Mouse (Mus musculus): ENCODE results near the gene Abcb9.

The Abcb9 gene

DNA sequence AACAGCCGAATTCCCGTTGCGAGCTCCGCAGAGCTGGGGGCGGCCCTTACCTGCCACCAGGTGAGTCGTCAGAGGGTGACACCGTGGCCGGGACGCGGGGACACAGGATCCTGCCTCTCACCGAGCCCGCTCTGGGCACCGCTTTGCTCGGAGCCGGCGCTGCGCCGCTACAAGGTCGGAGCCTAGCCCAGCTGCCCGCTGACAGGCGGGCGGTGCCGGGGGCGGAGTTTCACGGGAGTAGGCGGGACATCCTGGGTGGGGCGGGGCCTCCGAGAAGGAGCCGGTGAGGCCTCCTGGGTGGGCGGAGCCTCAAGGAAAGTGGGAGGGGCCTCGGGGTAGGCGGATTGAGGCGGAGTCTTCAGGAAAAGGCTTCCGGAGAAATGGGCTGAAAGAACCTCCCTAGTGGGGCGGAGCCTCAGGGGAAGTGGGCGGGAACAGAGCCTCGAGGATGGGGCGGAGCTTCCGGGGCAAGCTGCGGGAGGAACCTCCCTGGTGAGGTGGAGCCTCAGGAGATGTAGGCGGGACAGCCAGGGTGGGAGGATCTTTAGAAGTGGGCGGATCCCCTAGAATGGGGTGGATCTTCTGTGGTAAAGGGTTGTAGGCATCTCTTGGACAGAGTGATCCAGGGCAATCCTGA is at the start of gene Abcb9:
Gene Abcb9 (minus strand): TSS at position 203 of the 637 bp plus-strand sequence.
- DNase-seq (ENCODE audit: low spot score) = peak; percentile 85

DNA sequence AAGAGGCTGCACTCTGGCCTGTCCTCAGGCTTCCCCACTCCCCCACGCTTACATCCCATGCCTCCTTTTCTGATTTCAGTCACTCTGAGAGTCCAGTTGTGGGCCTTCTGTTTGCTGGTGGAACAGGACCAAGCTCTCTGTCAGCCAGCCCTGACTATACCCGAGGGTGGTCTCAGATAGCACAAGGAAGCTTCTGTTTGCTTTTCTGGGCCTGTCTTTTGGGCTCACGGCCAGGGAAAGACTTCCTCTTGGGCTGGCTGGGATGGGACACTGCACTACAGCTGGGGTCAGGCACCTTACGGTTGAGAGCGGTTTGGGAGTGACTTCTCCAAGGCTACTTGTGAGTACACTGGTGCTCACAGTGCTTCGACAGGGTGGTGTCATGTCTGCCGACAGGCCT is 42.5 kb upstream of the Abcb9 start:
- DNase-seq (ENCODE audit: low spot score) = no peak

DNA sequence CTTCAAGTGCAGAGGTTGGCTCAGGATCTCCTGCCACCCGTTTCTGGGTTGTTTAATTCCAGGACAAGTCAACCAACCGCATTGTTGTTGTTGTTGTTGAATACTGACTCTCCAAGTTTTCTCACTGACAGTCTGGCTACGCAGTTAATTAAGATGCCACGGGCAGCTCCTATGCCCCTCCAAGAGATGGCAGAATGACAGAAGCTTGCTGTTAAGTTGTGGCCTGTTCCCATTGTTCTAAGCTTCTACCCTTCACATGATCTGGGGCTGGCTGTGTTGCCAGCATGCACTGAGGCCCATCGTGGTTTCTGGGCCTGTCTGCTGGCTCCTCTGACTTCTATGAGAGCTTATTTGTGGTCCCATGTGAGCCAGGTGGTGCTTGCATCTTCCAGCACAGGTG is 38.7 kb upstream of the Abcb9 start:
- no peak for DNase-seq (ENCODE audit: low spot score)

DNA sequence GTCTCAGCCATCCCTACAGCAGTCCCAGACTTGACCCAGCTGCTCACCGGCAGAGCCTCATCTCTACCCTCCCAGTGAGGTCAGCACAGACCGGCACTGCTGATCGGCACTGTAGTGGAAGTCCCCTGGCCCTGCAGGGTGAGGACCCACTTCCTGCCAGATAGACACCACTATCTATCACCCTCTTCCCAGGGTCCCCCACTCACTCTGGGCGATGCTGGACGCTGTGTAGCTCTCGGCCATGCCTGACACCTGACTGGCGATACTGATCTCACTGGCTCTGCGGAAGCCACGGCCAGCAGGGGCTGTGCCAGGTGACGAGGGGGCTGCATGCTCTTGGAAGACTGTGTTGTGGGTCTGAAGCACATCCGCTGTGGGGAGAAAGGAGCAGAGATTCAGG is 29.5 kb upstream of the Abcb9 start:
- DNase-seq (ENCODE audit: low spot score) = no peak

DNA sequence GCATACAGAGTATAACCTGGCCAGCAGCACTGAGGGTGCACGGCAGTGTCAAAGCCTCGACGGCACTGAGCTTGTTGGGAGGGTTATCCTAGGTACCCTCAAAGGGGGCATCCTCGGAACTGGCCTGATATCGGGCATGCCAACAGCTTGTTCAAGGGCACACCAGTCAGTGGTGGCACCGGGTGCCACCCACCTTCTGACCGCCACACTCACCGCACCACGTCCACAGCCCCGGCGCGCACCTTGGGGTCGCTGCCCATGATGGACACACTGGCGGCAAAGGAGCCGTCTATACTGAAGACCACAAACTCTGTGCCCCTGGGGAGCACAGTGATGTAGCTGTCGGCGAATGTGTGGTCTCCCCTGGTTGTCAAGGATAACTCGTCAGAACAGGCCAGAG is 26.8 kb upstream of the Abcb9 start:
- no peak for DNase-seq (ENCODE audit: low spot score)

DNA sequence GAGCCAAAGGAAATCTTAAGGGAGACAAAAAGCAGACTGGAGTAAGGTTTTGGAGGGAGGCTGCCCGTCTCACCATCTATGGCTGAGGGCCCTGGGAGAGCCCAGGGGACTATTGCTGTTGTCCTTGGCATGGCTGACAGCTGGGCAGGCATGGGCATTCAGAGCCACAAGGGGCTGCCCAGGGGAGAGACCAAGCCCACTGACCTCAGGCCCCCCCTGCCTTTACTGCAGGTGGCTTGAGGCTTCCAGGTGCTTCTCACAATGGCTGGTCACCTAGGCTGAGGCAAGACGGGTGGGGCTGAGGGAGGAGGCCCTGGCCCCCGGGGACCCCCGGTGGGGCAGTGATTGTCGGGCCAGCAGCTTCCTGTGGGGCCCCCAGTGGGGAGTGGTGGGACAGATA is 23.6 kb upstream of the Abcb9 start:
- no peak for DNase-seq (ENCODE audit: low spot score)

DNA sequence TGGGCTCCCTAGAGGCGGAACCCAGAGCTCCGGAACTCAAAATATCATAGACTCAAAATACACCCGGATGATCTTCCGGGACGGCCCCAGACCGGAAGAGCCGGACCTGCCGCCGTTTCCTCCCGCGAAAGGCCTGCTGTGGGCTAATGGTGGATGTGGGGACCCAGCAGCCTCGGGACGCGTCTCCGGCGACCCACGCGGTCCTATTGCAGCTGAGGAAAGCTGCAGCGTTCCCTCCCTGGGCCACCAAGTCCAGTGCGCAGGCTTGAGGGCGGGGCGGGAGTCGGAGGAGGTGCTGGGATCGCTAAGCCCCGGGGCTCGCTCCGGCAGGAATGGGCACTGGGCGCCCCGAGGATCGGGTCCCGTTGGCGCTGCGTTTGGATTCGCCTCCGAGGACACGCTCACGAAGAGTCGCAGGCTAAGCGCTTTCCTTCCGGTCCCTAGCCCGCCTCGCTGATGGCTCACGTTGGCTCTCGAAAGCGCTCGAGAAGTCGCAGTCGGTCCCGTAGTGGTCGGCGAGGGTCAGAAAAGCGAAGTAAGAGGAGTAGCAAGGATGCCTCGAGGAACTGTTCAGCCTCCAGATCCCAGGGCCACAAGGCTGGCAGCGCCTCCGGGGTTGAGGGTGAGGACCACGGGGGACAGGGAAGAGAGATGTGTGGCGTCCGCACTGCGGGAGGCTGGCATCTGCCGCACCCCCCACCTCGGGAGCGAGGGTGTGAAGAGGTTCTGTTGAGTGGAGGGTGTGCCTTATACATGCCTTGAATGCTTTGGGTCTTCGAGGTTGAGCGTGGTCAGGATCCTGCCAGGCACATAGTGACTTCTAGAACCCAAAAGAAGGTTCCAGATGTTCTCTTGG is 20.6 kb upstream of the Abcb9 start, which contains the start of gene Arl6ip4:
Gene Arl6ip4 (plus strand): TSS at position 100 of the 856 bp plus-strand sequence.
- peak; percentile 62 for DNase-seq (ENCODE audit: low spot score)

DNA sequence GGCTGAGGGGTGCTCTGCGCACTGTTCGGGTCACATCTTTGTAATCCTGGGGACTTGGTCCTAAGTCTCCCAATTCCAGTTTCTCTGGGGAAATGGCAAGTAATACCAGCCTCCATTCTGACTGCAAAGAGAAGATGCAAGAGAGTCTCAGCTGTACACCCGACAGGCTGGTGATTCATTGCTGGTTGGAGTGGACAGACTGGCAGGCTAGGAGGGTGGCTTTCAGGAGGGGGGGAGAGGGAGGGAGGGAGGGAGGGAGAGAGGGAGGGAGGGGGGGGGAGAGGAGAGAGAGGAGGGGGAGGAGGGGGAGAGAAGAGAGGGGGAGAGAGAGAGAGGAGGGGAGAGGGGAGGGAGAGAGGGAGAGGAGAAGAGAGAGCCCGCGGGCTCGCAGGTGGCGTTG is 19.9 kb upstream of the Abcb9 start:
- no peak for DNase-seq (ENCODE audit: low spot score)

DNA sequence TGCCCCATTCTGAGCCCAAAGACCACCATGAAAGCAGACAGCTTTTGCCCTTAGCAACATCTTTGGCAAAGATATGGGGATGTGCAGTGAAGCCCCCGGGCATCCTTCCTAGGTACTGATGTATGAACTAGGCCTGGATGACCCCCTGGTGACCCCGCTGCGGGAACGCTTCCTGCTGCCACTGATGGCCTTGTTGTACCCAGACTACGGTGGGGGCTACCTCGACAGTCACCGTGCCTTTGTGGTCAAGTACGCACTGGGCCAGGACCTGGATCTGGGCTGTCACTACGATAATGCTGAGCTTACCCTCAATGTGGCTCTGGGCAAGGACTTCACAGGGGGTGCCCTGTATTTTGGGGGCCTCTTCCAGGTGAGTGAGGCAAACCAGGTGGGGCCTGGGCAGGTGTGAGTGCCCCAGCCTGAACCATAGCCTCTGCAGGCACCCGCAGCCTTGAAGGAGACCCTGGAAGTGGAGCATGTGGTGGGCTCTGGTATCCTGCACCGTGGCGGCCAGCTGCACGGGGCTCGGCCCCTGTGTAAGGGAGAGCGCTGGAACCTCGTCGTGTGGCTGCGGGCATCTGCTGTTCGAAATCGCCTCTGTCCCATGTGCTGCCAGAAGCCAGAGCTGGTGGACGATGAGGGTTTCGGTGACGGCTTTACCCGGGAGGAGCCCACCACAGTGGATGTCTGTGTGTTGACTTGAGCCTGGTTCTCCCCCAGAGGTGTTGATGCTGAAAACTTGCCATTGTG is 18.9 kb upstream of the Abcb9 start:
- DNase-seq (ENCODE audit: low spot score) = no peak

DNA sequence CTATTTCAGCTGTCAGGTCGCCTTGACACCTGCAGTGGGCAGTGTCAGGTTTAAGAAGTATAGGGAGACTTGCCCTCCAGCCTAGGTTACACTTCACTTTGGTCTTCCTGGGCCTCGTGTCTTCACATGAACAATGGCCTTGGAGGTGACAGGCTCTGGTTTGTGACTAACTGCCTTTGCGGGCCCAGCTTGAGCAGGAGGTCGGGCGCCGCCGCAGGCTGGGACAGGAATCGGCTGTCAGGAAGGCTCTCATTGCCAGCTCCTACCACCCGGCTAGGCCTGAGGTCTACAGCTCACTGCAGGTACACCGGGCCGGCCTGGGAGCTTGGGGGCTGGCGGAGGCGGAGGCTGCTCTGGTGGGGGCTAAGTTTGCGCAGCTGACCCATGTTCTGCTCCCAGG is 17.4 kb upstream of the Abcb9 start:
- DNase-seq (ENCODE audit: low spot score) = no peak

DNA sequence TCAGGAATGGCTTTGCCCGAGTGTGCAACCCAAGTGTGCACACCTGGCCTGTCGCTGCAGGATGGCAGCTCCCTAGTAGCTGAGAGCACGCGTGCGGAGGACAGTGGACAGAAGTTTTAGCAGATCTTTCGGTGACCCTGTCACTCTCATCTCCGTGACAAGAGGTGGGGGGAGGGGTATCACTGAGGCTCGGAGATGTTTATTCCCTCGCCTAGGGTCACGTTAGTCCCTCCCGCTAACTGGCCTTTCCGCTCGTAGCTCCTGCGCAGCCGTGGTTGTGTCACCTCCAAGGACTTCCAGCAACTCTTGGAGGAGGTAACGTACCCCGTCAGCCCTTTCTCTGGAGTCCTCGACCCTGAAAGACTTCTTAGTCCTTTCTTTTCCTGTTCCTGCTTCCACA is 16.9 kb upstream of the Abcb9 start:
- no peak for DNase-seq (ENCODE audit: low spot score)

DNA sequence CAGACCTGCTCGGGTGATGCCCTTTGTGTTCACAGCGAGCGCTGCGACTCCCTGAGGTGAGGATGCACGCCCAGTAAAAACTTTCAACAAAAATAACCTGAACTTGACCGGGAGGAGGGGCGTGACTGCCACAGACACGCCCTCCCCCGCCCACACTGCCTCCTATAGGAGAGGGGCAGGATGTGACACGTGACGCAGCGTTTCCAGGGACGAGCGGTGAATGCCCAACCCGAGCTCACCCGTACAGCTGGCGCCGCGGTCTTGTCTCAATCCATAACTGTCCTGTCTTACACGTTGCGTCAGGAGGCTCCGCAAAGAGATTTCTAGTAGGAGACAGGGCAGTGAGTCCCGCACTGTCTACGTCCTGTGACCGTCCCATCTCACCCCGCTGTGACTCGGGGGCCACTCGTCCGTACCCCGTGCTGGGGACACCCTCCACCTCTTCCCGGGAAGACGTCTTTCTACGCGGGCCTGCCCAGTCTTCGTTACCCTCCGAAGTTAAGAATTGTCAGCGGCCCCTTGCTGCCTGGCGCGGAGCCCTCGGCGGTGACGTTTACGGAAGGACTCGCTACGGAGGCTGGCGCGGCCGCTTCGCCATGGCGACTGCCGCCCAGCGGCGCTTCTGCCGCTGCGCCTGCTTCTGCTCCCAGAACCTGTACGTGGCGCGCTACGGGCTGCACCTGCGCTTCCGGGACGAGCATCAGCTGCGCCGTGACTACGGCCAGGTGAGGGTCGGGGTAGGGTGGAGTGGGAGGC is 16.3 kb upstream of the Abcb9 start, which contains the start of gene Ogfod2:
Gene Ogfod2 (plus strand): TSS at position 556 of the 756 bp plus-strand sequence.
- DNase-seq (ENCODE audit: low spot score) = peak; percentile 94

DNA sequence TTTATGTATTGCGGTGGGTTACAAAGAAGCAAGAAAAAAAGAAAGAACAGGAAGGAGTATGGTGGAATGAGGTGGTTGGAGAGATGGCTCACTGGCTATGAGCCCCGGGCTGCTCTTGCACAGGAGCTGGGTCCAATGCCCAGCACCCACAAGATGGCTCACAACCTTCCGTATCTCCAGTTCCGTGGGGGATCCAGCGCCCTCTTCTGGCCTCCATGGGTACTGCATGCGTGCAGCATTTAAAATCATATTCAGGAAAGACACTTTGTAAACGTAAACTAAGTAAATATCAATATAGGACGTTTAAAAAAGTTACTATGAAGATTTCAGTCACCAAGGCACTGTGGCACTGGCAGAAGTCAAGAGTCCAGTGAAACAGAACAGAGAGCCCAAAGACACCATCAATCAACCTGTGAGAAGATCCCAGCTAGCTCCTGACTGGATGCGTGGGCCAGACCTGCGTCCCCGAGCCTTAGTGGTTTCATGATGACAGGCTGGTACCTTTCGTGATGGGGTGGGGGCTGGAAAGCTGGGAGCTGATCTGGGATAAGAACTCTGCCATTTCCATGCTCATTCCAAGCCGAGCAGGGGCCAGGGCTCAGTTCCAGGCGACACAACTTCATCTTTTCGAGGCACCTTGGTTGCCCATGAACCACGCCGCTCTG is 15.6 kb upstream of the Abcb9 start:
- DNase-seq (ENCODE audit: low spot score) = no peak

DNA sequence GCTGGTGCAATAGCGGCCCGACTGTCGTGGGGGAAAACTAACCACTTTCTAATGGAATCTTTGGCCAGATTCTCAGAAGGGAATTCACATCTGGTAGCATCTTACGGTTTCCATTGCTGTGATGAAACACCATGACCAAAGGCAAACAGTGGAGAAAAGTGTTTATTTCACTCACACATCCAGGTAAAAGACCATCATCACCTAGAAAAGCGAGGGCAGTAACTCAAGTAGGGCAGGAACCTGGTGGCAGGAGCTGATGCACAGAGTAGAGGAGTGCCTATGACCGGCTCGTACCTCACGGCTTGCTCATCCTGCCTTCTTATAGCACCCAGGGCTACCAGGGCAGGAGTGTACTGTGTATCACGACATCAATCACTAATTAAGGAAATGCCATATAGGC is 8.0 kb upstream of the Abcb9 start:
- no peak for DNase-seq (ENCODE audit: low spot score)

DNA sequence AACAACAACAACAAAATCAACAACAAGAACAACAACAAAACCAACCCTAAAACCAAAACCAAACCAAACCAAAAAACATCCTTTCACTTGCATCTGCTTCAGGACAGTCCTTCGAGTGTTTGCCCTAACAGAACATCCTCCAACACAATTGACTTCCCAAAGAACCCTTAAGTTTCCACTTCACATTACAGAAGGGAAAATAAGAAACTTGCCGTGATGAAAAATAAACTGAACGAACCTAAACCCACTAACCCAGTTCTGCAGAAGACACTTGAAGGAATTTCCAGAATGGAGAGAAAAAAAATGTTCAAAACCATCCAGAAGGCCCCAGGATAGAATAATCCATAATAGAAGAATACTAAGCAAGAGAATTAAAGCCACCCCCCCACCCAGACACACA is 7.4 kb upstream of the Abcb9 start:
- DNase-seq (ENCODE audit: low spot score) = no peak

DNA sequence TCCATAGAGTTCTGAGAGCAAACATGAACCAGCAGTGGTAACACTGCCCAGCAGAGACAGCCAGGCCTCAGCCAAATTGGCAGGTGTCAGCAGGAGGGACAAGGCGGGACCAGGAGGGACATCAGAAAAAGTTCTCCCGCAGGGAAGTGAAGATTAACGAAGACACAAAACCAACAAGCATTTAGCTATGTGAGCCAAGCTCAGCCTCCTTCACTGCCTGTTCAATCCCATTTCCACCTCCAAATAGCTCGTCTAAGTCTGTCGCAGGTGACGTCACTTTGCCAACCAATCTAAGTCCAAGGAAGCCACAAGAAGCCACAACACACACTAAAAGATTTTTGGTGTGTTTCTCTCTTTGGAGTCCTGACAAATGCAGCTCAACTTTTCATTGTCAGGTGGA is 6.7 kb upstream of the Abcb9 start:
- no peak for DNase-seq (ENCODE audit: low spot score)

DNA sequence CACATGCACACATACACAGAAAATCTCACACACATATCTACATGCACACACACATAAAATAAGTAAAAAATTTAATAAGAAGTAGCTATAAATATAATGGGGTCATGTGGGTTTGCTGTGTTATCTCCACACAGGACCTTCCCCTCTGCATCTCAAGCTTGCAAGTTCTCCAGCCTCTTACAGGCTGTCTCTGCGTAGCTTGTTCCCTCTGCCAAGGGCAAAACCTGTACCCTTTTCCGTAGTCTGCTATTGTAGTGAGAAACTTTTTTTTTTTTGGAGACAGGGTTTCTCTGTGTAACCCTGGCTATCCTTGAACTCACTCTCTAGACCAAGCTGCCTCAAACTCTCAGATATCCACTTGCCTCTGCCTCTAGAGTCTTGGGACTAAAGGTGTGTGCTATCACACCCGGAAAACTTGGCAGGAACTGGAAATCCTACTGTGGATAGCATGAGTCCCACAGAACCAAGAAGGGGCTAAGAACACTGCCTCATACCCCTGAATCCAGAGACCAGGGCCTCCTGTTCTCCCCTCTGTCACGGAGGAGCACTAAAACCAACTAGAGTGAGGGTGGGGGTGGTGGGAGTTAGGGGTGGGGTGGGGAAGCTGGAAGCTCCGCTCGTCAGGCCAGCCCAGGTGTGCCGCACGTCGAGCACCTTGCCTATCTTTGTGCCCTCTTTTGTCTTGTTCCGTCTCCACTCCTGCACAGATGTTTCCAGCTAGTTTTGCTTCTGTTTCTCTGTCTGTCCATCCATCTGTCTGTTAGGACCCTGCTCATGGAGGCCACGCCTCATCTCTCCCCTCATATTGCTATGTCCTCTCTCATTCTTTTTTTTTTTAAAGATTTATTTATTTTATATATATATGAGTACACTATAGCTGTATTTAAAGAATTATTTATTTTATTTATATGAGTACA is 4.8 kb upstream of the Abcb9 start:
- DNase-seq (ENCODE audit: low spot score) = no peak

DNA sequence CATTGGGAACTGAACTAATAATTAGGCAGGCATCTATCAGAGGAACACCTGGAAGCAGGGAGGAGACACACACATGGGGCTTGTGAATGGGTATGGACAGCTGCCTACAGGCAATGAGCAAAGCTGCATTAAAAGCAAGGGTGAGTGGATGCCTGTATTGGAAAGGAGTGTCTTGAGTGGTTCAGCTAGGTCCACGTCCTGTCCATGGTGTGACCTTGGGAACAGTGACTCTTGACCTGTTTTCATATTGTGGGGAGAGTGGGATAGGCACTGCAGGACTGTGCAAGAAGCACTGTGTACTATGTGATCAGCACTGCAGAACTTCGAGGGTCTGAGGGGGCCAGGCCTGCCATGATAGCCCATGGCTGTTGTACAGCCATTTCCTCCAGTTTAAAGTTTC is 3.3 kb upstream of the Abcb9 start:
- no peak for DNase-seq (ENCODE audit: low spot score)

DNA sequence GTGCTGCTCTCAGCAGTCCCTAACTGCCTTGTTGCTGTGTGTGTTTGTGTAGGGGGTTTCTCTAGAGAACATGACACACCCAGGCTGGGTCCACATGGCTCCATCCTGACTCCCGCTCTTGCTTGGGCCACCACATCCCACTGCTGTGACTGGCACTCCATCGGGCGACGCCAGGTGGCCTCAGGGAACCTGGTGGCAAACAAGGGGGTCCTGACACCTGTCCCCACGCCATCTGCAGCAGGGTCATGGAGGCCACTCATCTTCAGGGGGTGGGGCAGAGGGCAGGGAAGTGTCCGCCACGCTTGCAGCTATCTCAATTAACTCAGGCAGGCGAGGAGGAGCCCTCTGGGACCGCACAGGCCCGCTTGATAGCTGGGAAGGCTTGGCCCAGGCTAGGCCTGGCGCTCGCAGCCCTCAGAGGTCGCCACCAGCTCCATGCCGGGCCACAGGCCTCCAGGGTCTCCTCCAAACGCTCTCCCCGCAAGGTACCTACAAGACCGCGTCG is 469 bp downstream of the Abcb9 start:
- no peak for DNase-seq (ENCODE audit: low spot score)

All from ovary, postnatal 10 days (tissue).